8 mouse cellular contexts compared by ENCODE assay signal in the genomic region with DNA sequence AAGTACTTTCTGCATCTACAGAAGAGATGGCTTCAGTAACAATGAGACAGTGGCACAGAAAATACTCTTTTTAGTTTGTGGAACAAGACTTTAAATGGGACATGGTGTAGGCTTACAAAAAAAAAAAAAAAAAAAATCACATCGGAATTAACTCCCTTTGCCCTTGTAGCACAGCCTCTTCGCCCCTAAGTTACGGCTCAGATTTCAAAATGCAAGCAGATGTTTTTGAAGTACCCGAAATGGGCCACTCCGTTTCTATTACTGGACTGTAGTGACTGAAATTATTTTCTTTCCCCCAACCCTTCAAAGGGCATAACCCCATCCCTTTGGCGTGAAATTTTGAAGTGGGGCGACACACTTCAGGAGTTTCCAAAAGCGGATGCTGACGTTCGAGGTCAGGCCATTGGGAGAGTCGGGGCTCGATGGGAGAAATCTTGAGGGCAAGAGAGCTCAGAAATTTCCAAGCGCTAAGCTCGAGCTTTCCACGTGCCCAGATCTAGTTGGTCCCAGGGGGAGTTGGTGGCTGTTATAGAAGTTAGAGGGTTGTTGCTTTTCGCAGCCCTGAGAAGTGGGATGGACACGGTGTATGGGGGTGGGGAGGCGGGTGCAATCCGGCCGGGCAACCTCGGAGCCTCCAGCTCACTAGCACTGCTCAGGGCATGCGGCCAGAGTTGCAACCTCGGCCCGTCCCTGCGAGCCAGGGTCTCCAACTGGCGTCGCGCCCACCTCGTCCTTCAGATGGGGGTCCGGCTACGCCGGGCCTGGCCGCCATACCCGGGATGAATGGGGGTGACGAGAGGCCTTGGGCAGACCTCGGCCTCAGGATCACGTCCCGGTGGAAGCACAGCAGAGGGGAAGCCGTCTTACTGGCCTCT. TPM values are rescaled to one million over a fixed set of nuclear protein-coding genes. Genes with fewer than 3 reads are reported as not detected.
DNase-seq lines count a peak whose midpoint lies in the region; ATAC-seq lines count a peak whose summit lies in the region.

Gene Hexim2, plus strand, starts transcription at position 729 of the 875 bp plus-strand sequence.

- peak within 1 kb of the TSS; percentile 91 for H3K27ac ChIP-seq in liver, embryonic 11.5 days (ENCODE audit: low read depth, low read length)

- peaks cover 50% of the 10 kb centered on the region for H3K4me1 ChIP-seq in liver, embryonic 11.5 days (replicated peaks; ENCODE audit: control insufficient read depth, insufficient read depth, low read length)

- peak; percentile 70 to 87 for DNase-seq in spleen, postnatal 10 days (ENCODE audit: low spot score in 2 of 2)
- no peak for DNase-seq in spleen, adult 12 weeks (ENCODE audit: low spot score)
- DNase-seq in embryo, embryonic 10.5 days (ENCODE audit: low spot score): peak; percentile 74
- DNase-seq in heart, adult 11 months: peak; percentile 98
- peak; percentile 62 for DNase-seq in kidney, adult 9 months
- DNase-seq in liver, embryonic 11.5 days (ENCODE audit: low spot score): peak; percentile 72
- peak; percentile 43 for DNase-seq in naive thymus-derived CD4-positive, alpha-beta T cell, adult 2 months (ENCODE audit: low read depth)
- peak; percentile 67 for DNase-seq in thymus, postnatal 25 days

- H3K4me3 ChIP-seq in liver, embryonic 11.5 days (ENCODE audit: low read depth, low read length): peak within 1 kb of the TSS; percentile 83

- H3K36me3 ChIP-seq in liver, embryonic 11.5 days (ENCODE audit: control insufficient read depth, insufficient read depth, low read length): no peaks in the 10 kb centered on the region

- no peaks in the 10 kb centered on the region for H3K27me3 ChIP-seq in liver, embryonic 11.5 days (replicated peaks; ENCODE audit: control insufficient read depth, insufficient read depth, low read length)

- H3K9ac ChIP-seq in liver, embryonic 11.5 days (ENCODE audit: low read depth, low read length): peak within 1 kb of the TSS; percentile 81

- peak within 1 kb of the TSS; percentile 73 for H3K4me2 ChIP-seq in liver, embryonic 11.5 days

- H3K9me3 ChIP-seq in liver, embryonic 11.5 days (ENCODE audit: control insufficient read depth, low read length): no peaks in the 10 kb centered on the region

- ATAC-seq in liver, embryonic 11.5 days (replicated peaks; ENCODE audit: low FRiP score): peak; percentile 8

- 1% methylated on average over 39 of the region's 39 CpGs for WGBS in liver, embryonic 11.5 days

RNA-seq across cellular contexts. Expression of gene Hexim2, which starts in this region (rescaled TPM):
- 11.9 and 13.8 TPM in 2 replicates for polyA plus RNA-seq in liver, embryonic 11.5 days (2014; fragmentation: Nextera tagmentation; extraction: Ambion mirVana)
